Mouse (Mus musculus): ENCODE results near the gene 9530068E07Rik. TPM values are rescaled to one million over a fixed set of nuclear protein-coding genes. Genes with fewer than 3 reads are reported as not detected.
"Not testable (repeated sequence)": the region's sequence is repeated elsewhere in the genome, so short reads cannot be mapped to it uniquely, and the experiment has no call there.

9530068E07Rik gene
- polyA plus RNA-seq (2014; fragmentation: Nextera tagmentation; extraction: Ambion mirVana): 138 and 152 TPM in 2 replicates

- H3K4me3 ChIP-seq (replicated peaks; ENCODE audit: low read length): peak within 1 kb of the TSS; percentile 78
- no peaks in the 10 kb centered on the region for H3K27me3 ChIP-seq (ENCODE audit: control insufficient read depth, insufficient read depth, low read length)
- WGBS: 2% methylated on average over 38 of the region's 38 CpGs
- H3K4me1 ChIP-seq (replicated peaks; ENCODE audit: control insufficient read depth, insufficient read depth, low read length): peaks cover 7% of the 10 kb centered on the region
- DNase-seq (ENCODE audit: low spot score): peak; percentile 96
- H3K4me2 ChIP-seq (replicated peaks): peak within 1 kb of the TSS; percentile 55
- H3K9ac ChIP-seq: peak within 1 kb of the TSS; percentile 86
- no peaks in the 10 kb centered on the region for H3K36me3 ChIP-seq (replicated peaks; ENCODE audit: control insufficient read depth, insufficient read depth)
- no peaks in the 10 kb centered on the region for H3K9me3 ChIP-seq (ENCODE audit: control insufficient read depth, low read length)
- peak within 1 kb of the TSS; percentile 92 for H3K27ac ChIP-seq
- peak; percentile 96 for ATAC-seq (ENCODE audit: low FRiP score)
Measured at GRCm38 (mm10) chr11:52395940-52396596, at the start of gene 9530068E07Rik. Gene 9530068E07Rik (plus strand): TSS chr11:52396428.

- Histone ChIP-seq H3K27ac (no peak overlapping the region), H3K4me1 (replicated peaks; ENCODE audit: control insufficient read depth, insufficient read depth, low read length) (0 out of 2 replicates have a peak, but pooled peaks cover 9% of the 10 kb centered on the region), H3K4me3 (replicated peaks; ENCODE audit: low read length) (peak overlapping the region; percentile 15), H3K9ac (peak overlapping the region; percentile 5; the same call in 1 of the 2 replicates), H3K36me3 (replicated peaks; ENCODE audit: control insufficient read depth, insufficient read depth) (no peaks in the 10 kb centered on the region), H3K4me2 (replicated peaks) (peak overlapping the region; percentile 39), H3K27me3 (ENCODE audit: control insufficient read depth, insufficient read depth, low read length) (no peaks in the 10 kb centered on the region), H3K9me3 (ENCODE audit: control insufficient read depth, low read length) (no peaks in the 10 kb centered on the region)
- ATAC-seq (ENCODE audit: low FRiP score): no peak
- DNase-seq (ENCODE audit: low spot score): peak; percentile 57
- WGBS: 5% methylated on average over 12 of the region's 12 CpGs
Measured at GRCm38 (mm10) chr11:52346635-52347005, 49.6 kb upstream of the 9530068E07Rik start.

GRCm38 (mm10) chr11:52348156-52348555, 48.1 kb upstream of the 9530068E07Rik start:
- H3K4me1 ChIP-seq (replicated peaks; ENCODE audit: control insufficient read depth, insufficient read depth, low read length): 0 out of 2 replicates have a peak, but pooled peaks cover 9% of the 10 kb centered on the region
- no peaks in the 10 kb centered on the region for H3K9me3 ChIP-seq (ENCODE audit: control insufficient read depth, low read length)
- no peak overlapping the region for H3K27ac ChIP-seq
- no peaks in the 10 kb centered on the region for H3K27me3 ChIP-seq (ENCODE audit: control insufficient read depth, insufficient read depth, low read length)
- H3K4me3 ChIP-seq (replicated peaks; ENCODE audit: low read length): no peak overlapping the region
- H3K4me2 ChIP-seq (replicated peaks): no peak overlapping the region
- no peaks in the 10 kb centered on the region for H3K36me3 ChIP-seq (replicated peaks; ENCODE audit: control insufficient read depth, insufficient read depth)
- no peak overlapping the region for H3K9ac ChIP-seq
- ATAC-seq (ENCODE audit: low FRiP score) (no peak), DNase-seq (ENCODE audit: low spot score) (no peak)
- WGBS: 88% methylated on average over 4 of the region's 4 CpGs

DNA sequence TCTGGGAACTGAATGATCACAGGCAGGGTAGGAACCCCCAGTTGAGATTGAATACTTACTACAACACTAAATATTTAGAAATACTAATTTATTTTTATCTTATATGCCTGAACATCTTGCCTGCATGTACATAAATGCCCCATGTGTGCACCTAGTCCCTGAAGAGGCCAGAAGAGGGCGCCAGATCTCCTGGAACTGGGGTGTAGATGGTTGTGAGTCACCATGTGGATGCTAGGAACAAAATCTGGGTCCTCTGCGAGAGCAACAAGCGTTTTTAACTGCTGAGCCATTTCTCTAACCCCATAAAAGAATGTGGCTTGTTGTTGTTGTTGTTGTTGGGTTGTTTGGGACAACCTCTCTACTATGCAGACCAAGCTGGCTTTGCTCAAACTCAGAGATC, 47.5 kb upstream of the 9530068E07Rik start:
- no peak overlapping the region for H3K27ac ChIP-seq
- no peaks in the 10 kb centered on the region for H3K36me3 ChIP-seq (replicated peaks; ENCODE audit: control insufficient read depth, insufficient read depth)
- 76% methylated on average over 3 of the region's 3 CpGs for WGBS
- H3K4me3 ChIP-seq (replicated peaks; ENCODE audit: low read length): no peak overlapping the region
- no peak overlapping the region for H3K4me2 ChIP-seq (replicated peaks)
- no peaks in the 10 kb centered on the region for H3K9me3 ChIP-seq (ENCODE audit: control insufficient read depth, low read length)
- ATAC-seq (ENCODE audit: low FRiP score) (no peak), DNase-seq (ENCODE audit: low spot score) (no peak)
- H3K27me3 ChIP-seq (ENCODE audit: control insufficient read depth, insufficient read depth, low read length): no peaks in the 10 kb centered on the region
- H3K9ac ChIP-seq: no peak overlapping the region
- 0 out of 2 replicates have a peak, but pooled peaks cover 9% of the 10 kb centered on the region for H3K4me1 ChIP-seq (replicated peaks; ENCODE audit: control insufficient read depth, insufficient read depth, low read length)

DNA sequence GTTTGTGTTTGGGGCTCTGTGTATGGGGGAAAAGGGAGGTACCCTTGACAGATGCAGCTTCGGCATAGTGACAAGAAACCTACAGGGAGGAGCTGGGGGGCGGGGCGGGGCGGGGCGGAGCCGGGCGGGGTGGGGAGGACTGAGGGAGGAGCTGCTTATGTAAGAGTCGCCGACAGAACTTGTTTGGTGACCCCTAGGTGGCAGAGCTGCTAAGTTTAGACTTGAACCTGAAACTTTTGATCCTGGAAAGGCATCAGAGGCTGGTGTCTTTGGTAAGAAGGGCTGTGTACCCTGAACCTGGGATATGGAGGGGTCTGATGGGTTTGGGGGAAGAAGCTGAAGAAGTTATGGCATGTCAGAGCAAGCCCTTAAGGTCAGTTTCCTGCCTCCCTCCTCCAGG, 45.3 kb upstream of the 9530068E07Rik start:
- no peak for DNase-seq (ENCODE audit: low spot score)
- WGBS: 3% methylated on average over 9 of the region's 9 CpGs

GRCm38 (mm10) chr11:52352271-52352670, 44.0 kb upstream of the 9530068E07Rik start:
- ATAC-seq (ENCODE audit: low FRiP score): no peak

More for the DNA sequence above, 45.3 kb upstream of the 9530068E07Rik start:
- no peaks in the 10 kb centered on the region for H3K9me3 ChIP-seq (ENCODE audit: control insufficient read depth, low read length)
- H3K4me2 ChIP-seq (replicated peaks): no peak overlapping the region
- H3K4me1 ChIP-seq (replicated peaks; ENCODE audit: control insufficient read depth, insufficient read depth, low read length): 0 out of 2 replicates have a peak, but pooled peaks cover 5% of the 10 kb centered on the region
- H3K27me3 ChIP-seq (ENCODE audit: control insufficient read depth, insufficient read depth, low read length): no peaks in the 10 kb centered on the region
- H3K9ac ChIP-seq: no peak overlapping the region
- no peak overlapping the region for H3K27ac ChIP-seq
- no peak for ATAC-seq (ENCODE audit: low FRiP score)
- no peak overlapping the region for H3K4me3 ChIP-seq (replicated peaks; ENCODE audit: low read length)
- H3K36me3 ChIP-seq (replicated peaks; ENCODE audit: control insufficient read depth, insufficient read depth): no peaks in the 10 kb centered on the region

DNA sequence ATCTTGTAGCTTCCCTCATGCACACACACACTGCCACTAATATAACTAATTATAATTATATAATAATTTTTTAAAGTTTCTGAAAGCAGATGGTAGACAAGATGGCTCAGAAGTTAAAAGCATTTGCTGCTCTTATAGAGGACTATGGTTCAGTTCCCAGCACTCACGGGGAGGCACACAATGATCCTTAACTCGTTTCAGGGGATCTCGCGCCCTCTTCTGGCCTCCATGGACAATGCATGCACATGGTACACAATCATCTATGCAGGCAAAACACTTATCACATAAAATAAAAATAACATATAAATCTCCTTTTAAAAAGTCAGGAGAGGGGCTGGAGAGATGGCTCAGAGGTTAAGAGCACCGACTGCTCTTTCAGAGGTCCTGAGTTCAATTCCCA, 41.6 kb upstream of the 9530068E07Rik start:
- H3K4me2 ChIP-seq (replicated peaks): no peak overlapping the region
- no peaks in the 10 kb centered on the region for H3K9me3 ChIP-seq (ENCODE audit: control insufficient read depth, low read length)
- H3K9ac ChIP-seq: no peak overlapping the region
- H3K27ac ChIP-seq: no peak overlapping the region
- peaks cover 1% of the 10 kb centered on the region for H3K4me1 ChIP-seq (replicated peaks; ENCODE audit: control insufficient read depth, insufficient read depth, low read length)
- H3K36me3 ChIP-seq (replicated peaks; ENCODE audit: control insufficient read depth, insufficient read depth): no peaks in the 10 kb centered on the region
- 89% methylated on average over 5 of the region's 5 CpGs for WGBS
- H3K4me3 ChIP-seq (replicated peaks; ENCODE audit: low read length): no peak overlapping the region
- no peaks in the 10 kb centered on the region for H3K27me3 ChIP-seq (ENCODE audit: control insufficient read depth, insufficient read depth, low read length)
- ATAC-seq (ENCODE audit: low FRiP score) (no peak), DNase-seq (ENCODE audit: low spot score) (no peak)

More at GRCm38 (mm10) chr11:52352271-52352670, 44.0 kb upstream of the 9530068E07Rik start:
- H3K9ac ChIP-seq: no peak overlapping the region
- H3K4me2 ChIP-seq (replicated peaks): no peak overlapping the region
- H3K27ac ChIP-seq: no peak overlapping the region
- H3K9me3 ChIP-seq (ENCODE audit: control insufficient read depth, low read length): no peaks in the 10 kb centered on the region
- H3K36me3 ChIP-seq (replicated peaks; ENCODE audit: control insufficient read depth, insufficient read depth): no peaks in the 10 kb centered on the region
- WGBS: 94% methylated on average over 3 of the region's 3 CpGs
- no peaks in the 10 kb centered on the region for H3K27me3 ChIP-seq (ENCODE audit: control insufficient read depth, insufficient read depth, low read length)
- no peak overlapping the region for H3K4me3 ChIP-seq (replicated peaks; ENCODE audit: low read length)
- no peaks in the 10 kb centered on the region for H3K4me1 ChIP-seq (replicated peaks; ENCODE audit: control insufficient read depth, insufficient read depth, low read length)
- DNase-seq (ENCODE audit: low spot score): no peak

DNA sequence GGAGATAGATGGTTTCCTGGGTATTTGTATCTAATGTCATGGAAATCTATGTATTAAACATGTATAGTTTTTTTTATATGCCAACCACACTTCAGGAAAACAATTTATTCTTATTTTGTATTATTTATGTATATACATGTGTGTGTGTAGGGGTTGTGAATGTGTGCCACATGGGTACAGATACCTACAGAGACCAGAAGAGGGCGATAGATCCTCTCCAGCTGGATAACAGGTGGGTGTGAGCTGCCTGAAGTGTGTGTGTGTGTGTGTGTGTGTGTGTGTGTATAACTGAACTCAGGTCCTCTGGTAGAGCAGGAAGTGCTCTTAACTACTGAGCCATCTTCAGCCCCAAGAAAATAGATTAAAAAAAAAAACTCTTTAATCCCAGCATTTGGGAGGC, 40.6 kb upstream of the 9530068E07Rik start:
- H3K27me3 ChIP-seq (ENCODE audit: control insufficient read depth, insufficient read depth, low read length): no peaks in the 10 kb centered on the region
- no peak overlapping the region for H3K27ac ChIP-seq
- no peak overlapping the region for H3K4me3 ChIP-seq (replicated peaks; ENCODE audit: low read length)
- H3K9ac ChIP-seq: no peak overlapping the region
- H3K36me3 ChIP-seq (replicated peaks; ENCODE audit: control insufficient read depth, insufficient read depth): no peaks in the 10 kb centered on the region
- no peak overlapping the region for H3K4me2 ChIP-seq (replicated peaks)
- DNase-seq (ENCODE audit: low spot score) (no peak), ATAC-seq (ENCODE audit: low FRiP score) (no peak)
- H3K9me3 ChIP-seq (ENCODE audit: control insufficient read depth, low read length): no peaks in the 10 kb centered on the region
- H3K4me1 ChIP-seq (replicated peaks; ENCODE audit: control insufficient read depth, insufficient read depth, low read length): peaks cover 8% of the 10 kb centered on the region
- WGBS: 83% methylated on average over 1 of the region's 1 CpGs

DNA sequence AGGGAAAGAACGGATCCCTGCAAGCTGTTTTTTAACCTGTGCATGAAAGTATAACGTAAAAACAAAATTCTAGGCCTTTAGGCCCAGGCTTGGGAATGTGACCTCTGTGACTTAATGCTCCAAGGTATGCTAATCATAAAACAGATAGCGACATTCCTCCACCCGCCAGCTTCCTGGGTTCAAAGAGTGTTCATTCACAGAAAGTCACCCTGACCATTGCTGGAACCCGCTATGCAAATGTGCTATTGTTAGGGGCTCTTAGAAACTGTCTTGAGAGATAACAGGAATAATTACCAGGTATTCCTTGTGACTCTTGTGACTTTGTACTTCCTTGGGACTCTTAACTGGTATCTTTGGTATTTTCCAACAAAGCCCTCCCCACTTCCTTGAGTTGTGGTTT, 39.1 kb upstream of the 9530068E07Rik start:
- not testable (repeated sequence) for H3K27ac ChIP-seq; H3K4me2 ChIP-seq (replicated peaks); H3K9ac ChIP-seq; DNase-seq (ENCODE audit: low spot score); H3K27me3 ChIP-seq (ENCODE audit: control insufficient read depth, insufficient read depth, low read length); H3K9me3 ChIP-seq (ENCODE audit: control insufficient read depth, low read length); H3K4me3 ChIP-seq (replicated peaks; ENCODE audit: low read length); H3K36me3 ChIP-seq (replicated peaks; ENCODE audit: control insufficient read depth, insufficient read depth); ATAC-seq (ENCODE audit: low FRiP score)
- H3K4me1 ChIP-seq (replicated peaks; ENCODE audit: control insufficient read depth, insufficient read depth, low read length): peaks cover 15% of the 10 kb centered on the region
- WGBS: 90% methylated on average over 5 of the region's 5 CpGs
